Mouse (Mus musculus) embryonic stem cell, embryonic (primary cell): ENCODE measurements around the gene Iqce.

Experiments used
- CTCF ChIA-PET, 4 experiments: fragments of 300-600 bp in 2 of 4; fragments of 350-600 bp in 2 of 4; sonication (Branson Sonifier 250); formaldehyde crosslinking; loops; one replicate each; lab custom pipeline; 2022; ENCODE audit warnings: inconsistent platforms in 2 of 4; lab: Charles Lee
- POLR2A ChIA-PET, 4 experiments: fragments of 300-600 bp in 2 of 4; fragments of 350-600 bp in 2 of 4; sonication (Branson Sonifier 250); formaldehyde crosslinking; loops; one replicate each; lab custom pipeline; 2022; ENCODE audit warnings: antibody characterized with exemption in 4 of 4, inconsistent platforms in 1 of 4; lab: Charles Lee

Iqce gene

GRCm38 (mm10) chr5:140684343-140685148 lies 17.6 kb downstream of the Iqce start:
- ChIA-PET POLR2A (interaction anchor here in 2 of 4 experiments (1.0 to 1.2 kb wide), 2 partner anchors 17 kb away, joined by 3 read pairs; partner anchors contain the start of gene Iqce (in 1 of the 2)), CTCF (interaction anchor here in 3 of 4 experiments (0.6 to 1.2 kb wide), 5 partner anchors 9 to 1468 kb away, joined by 3 to 10 read pairs (median 3); partner anchors contain the start of gene Brat1 (in 1 of the 3))

GRCm38 (mm10) chr5:140682113-140682512 lies 20.1 kb downstream of the Iqce start:
- CTCF ChIA-PET = interaction anchor here in 2 of 4 experiments (0.6 to 1.2 kb wide), 5 partner anchors 15 to 380 kb away, joined by 3 to 4 read pairs (median 3); no protein-coding TSS in a partner anchor

GRCm38 (mm10) chr5:140680950-140681349 lies 21.2 kb downstream of the Iqce start:
- ChIA-PET POLR2A (interaction anchor here in 2 of 4 experiments (0.7 to 1.1 kb wide), 3 partner anchors 10 to 1460 kb away, joined by 3 read pairs; no protein-coding TSS in a partner anchor), CTCF (interaction anchor here in 1 of 4 experiments (1.1 to 1.2 kb wide), 2 partner anchors 10 to 17 kb away, joined by 3 to 7 read pairs; no protein-coding TSS in a partner anchor)

More at GRCm38 (mm10) chr5:140682113-140682512, 20.1 kb downstream of the Iqce start:
- POLR2A ChIA-PET = interaction anchor here in 2 of 4 experiments (0.9 to 1.2 kb wide), 4 partner anchors 12 to 23 kb away, joined by 3 to 8 read pairs (median 4); partner anchors contain the start of gene Brat1 (in 1 of the 2)

- ChIA-PET POLR2A (interaction anchor here in 2 of 4 experiments (0.8 to 1.1 kb wide), 3 partner anchors 13 to 1459 kb away, joined by 3 read pairs; no protein-coding TSS in a partner anchor), CTCF (interaction anchor here in 2 of 4 experiments (0.6 to 1.2 kb wide), 3 partner anchors 10 to 111 kb away, joined by 3 to 7 read pairs (median 3); no protein-coding TSS in a partner anchor)
Observed at GRCm38 (mm10) chr5:140680051-140680450, 22.1 kb downstream of the Iqce start.

- ChIA-PET CTCF (no interaction called here), POLR2A (no interaction called here)
Observed at GRCm38 (mm10) chr5:140677137-140677536, 25.0 kb downstream of the Iqce start.

GRCm38 (mm10) chr5:140675640-140676039 lies 26.5 kb downstream of the Iqce start:
- ChIA-PET POLR2A (no interaction called here), CTCF (interaction anchor here in 1 of 4 experiments (1.8 kb wide), 1 partner anchor 12 kb away, joined by 5 read pairs; no protein-coding TSS in a partner anchor)

- ChIA-PET CTCF (interaction anchor here in 1 of 4 experiments (1.8 kb wide), 1 partner anchor 11 kb away, joined by 5 read pairs; no protein-coding TSS in a partner anchor), POLR2A (interaction anchor here in 1 of 4 experiments (1.0 kb wide), 1 partner anchor 13 kb away, joined by 3 read pairs; no protein-coding TSS in a partner anchor)
Observed at GRCm38 (mm10) chr5:140675079-140675478, 27.1 kb downstream of the Iqce start.

- CTCF ChIA-PET = interaction anchor here in 1 of 4 experiments (1.8 kb wide), 1 partner anchor 10 kb away, joined by 5 read pairs; no protein-coding TSS in a partner anchor
Observed at GRCm38 (mm10) chr5:140674036-140674435, 28.1 kb downstream of the Iqce start.

GRCm38 (mm10) chr5:140672603-140673002 lies 29.6 kb downstream of the Iqce start:
- ChIA-PET CTCF (interaction anchor here in 2 of 4 experiments (0.7 to 1.2 kb wide), 2 partner anchors 77 to 833 kb away, joined by 3 to 8 read pairs; no protein-coding TSS in a partner anchor), POLR2A (interaction anchor here in 1 of 4 experiments (0.8 kb wide), 1 partner anchor 11 kb away, joined by 3 read pairs; no protein-coding TSS in a partner anchor)

More at GRCm38 (mm10) chr5:140674036-140674435, 28.1 kb downstream of the Iqce start:
- POLR2A ChIA-PET = no interaction called here

- ChIA-PET CTCF (interaction anchor here in 2 of 4 experiments (0.7 to 1.2 kb wide), 2 partner anchors 78 to 832 kb away, joined by 3 to 8 read pairs; no protein-coding TSS in a partner anchor), POLR2A (interaction anchor here in 1 of 4 experiments (0.8 kb wide), 1 partner anchor 10 kb away, joined by 3 read pairs; no protein-coding TSS in a partner anchor)
Observed at GRCm38 (mm10) chr5:140672115-140672514, 30.1 kb downstream of the Iqce start.

GRCm38 (mm10) chr5:140663621-140664180 lies 38.5 kb downstream of the Iqce start:
- ChIA-PET CTCF (interaction anchor here in 3 of 4 experiments (0.6 to 2.5 kb wide), 18 partner anchors 11 to 288 kb away, joined by 3 to 11 read pairs (median 4); partner anchors contain the start of gene Ttyh3 (in 1 of the 3)), POLR2A (interaction anchor here in 2 of 4 experiments (0.5 to 1.8 kb wide), 3 partner anchors 14 to 945 kb away, joined by 3 to 6 read pairs (median 5); partner anchors contain the start of gene Brat1 (in 1 of the 2))

- ChIA-PET POLR2A (interaction anchor here in 3 of 4 experiments (0.6 to 2.3 kb wide), 7 partner anchors 8 to 320 kb away, joined by 3 to 10 read pairs (median 3); partner anchors contain the start of gene Ttyh3 (in 1 of the 3)), CTCF (interaction anchor here (0.6 to 2.5 kb wide), 11 partner anchors 8 to 204 kb away, joined by 3 to 11 read pairs (median 3); no protein-coding TSS in a partner anchor)
Observed at GRCm38 (mm10) chr5:140662741-140663592, 39.2 kb downstream of the Iqce start.

GRCm38 (mm10) chr5:140661875-140662643 lies 40.1 kb downstream of the Iqce start:
- POLR2A ChIA-PET = interaction anchor here in 3 of 4 experiments (0.6 to 2.3 kb wide), 9 partner anchors 9 to 1239 kb away, joined by 3 to 10 read pairs (median 3); partner anchors contain the start of genes Gper1 (in 1 of the 3) and Ttyh3 (in 1 of the 3)
- CTCF ChIA-PET = interaction anchor here (0.7 to 2.5 kb wide), 11 partner anchors 9 to 196 kb away, joined by 3 to 9 read pairs (median 3); no protein-coding TSS in a partner anchor

GRCm38 (mm10) chr5:140661427-140661826 lies 40.8 kb downstream of the Iqce start:
- ChIA-PET CTCF (interaction anchor here (0.5 to 1.2 kb wide), 4 partner anchors 9 to 89 kb away, joined by 3 to 4 read pairs (median 4); no protein-coding TSS in a partner anchor), POLR2A (interaction anchor here (0.7 to 2.3 kb wide), 5 partner anchors 11 to 122 kb away, joined by 3 to 10 read pairs (median 4); partner anchors contain the start of gene Ttyh3 (in 1 of the 4))

GRCm38 (mm10) chr5:140660398-140660797 lies 41.8 kb downstream of the Iqce start:
- ChIA-PET POLR2A (interaction anchor here in 1 of 4 experiments (0.6 to 1.4 kb wide), 4 partner anchors 9 to 187 kb away, joined by 3 to 4 read pairs (median 3); partner anchors contain the start of gene Ttyh3), CTCF (no interaction called here)
